Mouse (Mus musculus) neural tube, embryonic 11.5 days (tissue): ENCODE results near the gene Tm2d1. TPM values are rescaled to one million over a fixed set of nuclear protein-coding genes. Genes with fewer than 3 reads are reported as not detected.
A peak's percentile ranks its signal among the peaks of the same experiment; 100 is the strongest.
"Not testable (repeated sequence)": the region's sequence is repeated elsewhere in the genome, so short reads cannot be mapped to it uniquely, and the experiment has no call there.

Experiments
- ATAC-seq: fragments of 200-750 bp; cut with Nextera tagmentation; 2 replicates; pipeline ENCODE4 v1.8.0; 2017; ENCODE audit warnings: moderate number of reproducible peaks, mild to moderate bottlenecking, moderate TSS enrichment, moderate library complexity; ENCODE audit not compliant: insufficient read depth, low FRiP score, low TSS enrichment
- DNase-seq: peaks from one replicate; pipeline ENCODE4 v3.0.0-alpha.2; 2015; ENCODE audit warnings: low spot score
- H3K27ac ChIP-seq: fragments of 300-500 bp; sonication (generic); 2 replicates; pipeline ENCODE4 v1.5.1; 2014; ENCODE audit warnings: low read depth, mild to moderate bottlenecking, low read length
- H3K27me3 ChIP-seq: fragments of 300-500 bp; sonication (generic); 2 replicates; pipeline ENCODE4 v1.6.1; 2014; ENCODE audit warnings: mild to moderate bottlenecking, low read length, mixed read lengths; ENCODE audit not compliant: control insufficient read depth, insufficient read depth
- H3K36me3 ChIP-seq: fragments of 300-500 bp; sonication (generic); 2 replicates; pipeline ENCODE4 v1.6.1; 2014; ENCODE audit warnings: mild to moderate bottlenecking, low read length, moderate library complexity, mixed read lengths; ENCODE audit not compliant: control insufficient read depth, insufficient read depth
- H3K4me1 ChIP-seq: fragments of 300-500 bp; sonication (generic); 2 replicates; pipeline ENCODE4 v1.6.1; 2014; ENCODE audit warnings: low read length, mixed read lengths; ENCODE audit not compliant: control insufficient read depth, insufficient read depth
- H3K4me2 ChIP-seq: fragments of 300-500 bp; sonication (generic); 2 replicates; pipeline ENCODE4 v1.6.1; 2014; ENCODE audit warnings: low read depth, mild to moderate bottlenecking, moderate library complexity
- H3K4me3 ChIP-seq: fragments of 300-500 bp; sonication (generic); 2 replicates; pipeline ENCODE4 v1.5.1; 2014; ENCODE audit warnings: low read depth, low read length
- H3K9ac ChIP-seq: fragments of 300-500 bp; sonication (generic); 2 replicates; pipeline ENCODE4 v1.6.1; 2014; ENCODE audit warnings: mild to moderate bottlenecking, low read length
- H3K9me3 ChIP-seq: fragments of 300-500 bp; sonication (generic); 2 replicates; pipeline ENCODE4 v1.6.1; 2016; ENCODE audit warnings: low read length; ENCODE audit not compliant: control insufficient read depth
- WGBS: fragments of 180-500 bp; shearing (Covaris S2); extraction: QIAGEN DNeasy Blood & Tissue Kit; methylation state at CpG from one replicate; pipeline ENCODE4 v1.1.7; 2014; 5-methylcytosine and 5-hydroxymethylcytosine counted together
- polyA plus RNA-seq: library from polyadenylated mRNA; unstranded; fragments of >200 nt; fragmentation: Nextera tagmentation; extraction: Ambion mirVana; gene quantifications from 2 replicates; pipeline ENCODE4 v1.2.1, GENCODE M21; 2014

Tm2d1 gene
- 92.3 and 92.5 TPM in 2 replicates for polyA plus RNA-seq

GRCm38 (mm10) chr4:98382716-98383424 is at the start of gene Tm2d1:
Tm2d1 (minus strand) TSS chr4:98383306.
- no peaks in the 10 kb centered on the region for H3K36me3 ChIP-seq
- no peaks in the 10 kb centered on the region for H3K9me3 ChIP-seq
- H3K27ac ChIP-seq, result no peak within 1 kb of the TSS
- peak within 1 kb of the TSS; percentile 94 for H3K9ac ChIP-seq
- WGBS, result under 1% methylated on average over 46 of the region's 46 CpGs
- H3K27me3 ChIP-seq, result no peaks in the 10 kb centered on the region
- peak; percentile 98 for ATAC-seq
- DNase-seq, result peak; percentile 84
- H3K4me1 ChIP-seq, result peaks cover 3% of the 10 kb centered on the region; the same call in 1 of the 2 replicates
- peak within 1 kb of the TSS; percentile 87 for H3K4me3 ChIP-seq
- peak within 1 kb of the TSS; percentile 53 for H3K4me2 ChIP-seq

GRCm38 (mm10) chr4:98428371-98428770 is 45.3 kb upstream of the Tm2d1 start:
- Histone ChIP-seq H3K4me2 (no peak overlapping the region), H3K9ac (no peak overlapping the region), H3K36me3 (no peaks in the 10 kb centered on the region), H3K4me3 (no peak overlapping the region), H3K27ac (no peak overlapping the region), H3K4me1 (no peaks in the 10 kb centered on the region), H3K27me3 (no peaks in the 10 kb centered on the region), H3K9me3 (no peaks in the 10 kb centered on the region)
- DNase-seq (no peak), ATAC-seq (no peak)
- 82% methylated on average over 8 of the region's 8 CpGs for WGBS

DNA sequence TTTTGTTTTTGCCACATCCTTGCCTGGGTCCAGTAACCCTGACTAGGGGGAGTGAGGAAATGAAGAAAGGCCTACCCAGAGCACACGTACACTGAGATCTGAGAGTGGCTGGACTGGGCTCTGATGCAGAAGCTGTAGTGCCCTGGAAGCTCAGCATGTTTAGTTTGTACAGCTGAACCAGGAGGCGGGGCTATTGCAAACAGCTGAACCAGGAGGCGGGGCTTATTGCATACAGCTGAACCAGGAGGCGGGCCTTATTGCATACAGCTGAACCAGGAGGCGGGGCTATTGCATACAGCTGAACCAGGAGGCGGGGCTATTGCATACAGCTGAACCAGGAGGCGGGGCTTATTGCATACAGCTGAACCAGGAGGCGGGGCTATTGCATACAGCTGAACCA is 32.0 kb upstream of the Tm2d1 start:
- WGBS, result 96% methylated on average over 8 of the region's 8 CpGs
- not testable (repeated sequence) for H3K27ac ChIP-seq, H3K4me3 ChIP-seq, DNase-seq, H3K27me3 ChIP-seq, ATAC-seq, H3K4me2 ChIP-seq, H3K36me3 ChIP-seq, H3K9me3 ChIP-seq, H3K9ac ChIP-seq, H3K4me1 ChIP-seq

GRCm38 (mm10) chr4:98408455-98408854 is 25.3 kb upstream of the Tm2d1 start:
- no peak overlapping the region for H3K4me2 ChIP-seq
- H3K9me3 ChIP-seq, result no peaks in the 10 kb centered on the region
- no peaks in the 10 kb centered on the region for H3K36me3 ChIP-seq
- H3K4me3 ChIP-seq, result no peak overlapping the region
- no peak for ATAC-seq
- H3K27ac ChIP-seq, result no peak overlapping the region
- no peaks in the 10 kb centered on the region for H3K27me3 ChIP-seq
- 90% methylated on average over 4 of the region's 4 CpGs for WGBS
- no peak overlapping the region for H3K9ac ChIP-seq
- no peak for DNase-seq
- no peaks in the 10 kb centered on the region for H3K4me1 ChIP-seq

DNA sequence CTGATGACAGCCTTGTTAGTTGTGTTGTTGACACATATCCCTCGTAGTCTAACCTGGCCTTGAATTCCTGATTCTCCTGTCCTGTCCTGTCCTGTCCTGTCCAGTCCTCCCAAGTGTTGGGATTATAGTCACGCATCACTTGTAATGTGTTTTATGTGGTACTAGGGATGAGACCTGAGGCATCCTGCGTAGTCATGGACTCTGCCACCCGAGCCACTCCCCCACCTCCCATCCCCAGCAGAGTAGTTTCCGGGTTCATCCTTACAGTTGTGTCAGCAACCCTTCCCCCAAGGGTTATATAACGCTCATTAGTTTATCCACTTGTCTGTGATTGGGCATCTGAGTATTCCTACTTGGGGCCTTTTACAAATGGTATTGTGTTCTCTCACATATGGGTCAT is 21.3 kb upstream of the Tm2d1 start:
- Histone ChIP-seq H3K4me2 (no peak overlapping the region), H3K4me3 (no peak overlapping the region), H3K27ac (no peak overlapping the region), H3K36me3 (no peaks in the 10 kb centered on the region), H3K4me1 (no peaks in the 10 kb centered on the region), H3K9ac (no peak overlapping the region), H3K27me3 (no peaks in the 10 kb centered on the region), H3K9me3 (no peaks in the 10 kb centered on the region)
- DNase-seq (no peak), ATAC-seq (no peak)
- 89% methylated on average over 6 of the region's 6 CpGs for WGBS

GRCm38 (mm10) chr4:98403492-98403891 is 20.4 kb upstream of the Tm2d1 start:
- H3K9me3 ChIP-seq, result no peaks in the 10 kb centered on the region
- no peaks in the 10 kb centered on the region for H3K4me1 ChIP-seq
- no peak overlapping the region for H3K4me2 ChIP-seq
- no peak overlapping the region for H3K4me3 ChIP-seq
- ATAC-seq (no peak), DNase-seq (no peak)
- WGBS, result 81% methylated on average over 4 of the region's 4 CpGs
- no peak overlapping the region for H3K9ac ChIP-seq
- no peak overlapping the region for H3K27ac ChIP-seq
- H3K36me3 ChIP-seq, result no peaks in the 10 kb centered on the region
- no peaks in the 10 kb centered on the region for H3K27me3 ChIP-seq

DNA sequence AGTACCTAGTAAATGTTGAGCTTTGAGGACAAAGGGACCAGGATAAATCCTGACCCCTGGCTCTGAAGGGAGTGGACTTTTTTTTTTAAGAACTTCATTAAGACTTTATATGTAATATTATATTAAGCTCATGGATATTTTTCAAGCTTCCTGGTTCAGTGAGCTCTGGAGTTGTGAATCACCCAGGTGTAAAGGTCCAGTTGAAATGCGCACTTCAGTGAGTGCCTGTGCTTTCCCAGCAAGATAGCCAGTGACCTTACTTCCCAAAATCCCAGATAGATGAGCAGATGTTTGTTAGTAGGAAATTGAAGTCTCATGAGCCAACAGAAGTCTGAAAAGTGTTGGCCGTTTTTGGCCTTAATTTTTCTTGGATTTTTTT is 18.5 kb upstream of the Tm2d1 start:
- H3K9me3 ChIP-seq, result no peaks in the 10 kb centered on the region
- ATAC-seq (no peak), DNase-seq (no peak)
- no peaks in the 10 kb centered on the region for H3K4me1 ChIP-seq
- no peak overlapping the region for H3K9ac ChIP-seq
- no peak overlapping the region for H3K27ac ChIP-seq
- no peaks in the 10 kb centered on the region for H3K36me3 ChIP-seq
- H3K4me2 ChIP-seq, result no peak overlapping the region
- 70% methylated on average over 2 of the region's 2 CpGs for WGBS
- H3K4me3 ChIP-seq, result no peak overlapping the region
- no peaks in the 10 kb centered on the region for H3K27me3 ChIP-seq

GRCm38 (mm10) chr4:98400926-98401583 is 17.9 kb upstream of the Tm2d1 start:
- Histone ChIP-seq H3K27ac (no peak overlapping the region), H3K36me3 (no peaks in the 10 kb centered on the region), H3K27me3 (no peaks in the 10 kb centered on the region), H3K4me2 (no peak overlapping the region), H3K4me3 (no peak overlapping the region), H3K9ac (no peak overlapping the region), H3K9me3 (no peaks in the 10 kb centered on the region), H3K4me1 (0 out of 2 replicates have a peak, but pooled peaks cover under 1% of the 10 kb centered on the region)
- DNase-seq (no peak), ATAC-seq (no peak)
- WGBS, result 35% methylated on average over 6 of the region's 6 CpGs
